Mouse (Mus musculus) C2C12 (cell line): ENCODE measurements at regions not wholly inside any gene's neighbourhood (a gene's known extent, or its start where the extent isn't known, plus 50 kb on each side); places are given as distances from the start of the nearest gene placed in this dataset.

ENCODE experiments used
- CTCF ChIP-seq: IDR thresholded peaks from one replicate; pipeline ENCODE4 v1.5.1; 2011; ENCODE audit not compliant: control insufficient read depth, insufficient read depth, insufficient read length
- FOSL1 ChIP-seq: IDR thresholded peaks from one replicate; pipeline ENCODE4 v1.8.0; 2011; ENCODE audit warnings: mild to moderate bottlenecking, low read length; ENCODE audit not compliant: poor library complexity, insufficient read depth, severe bottlenecking

- TF ChIP-seq CTCF (no peak), FOSL1 (no peak)
Measured at GRCm38 (mm10) chr14:74521669-74522068, 119.0 kb upstream of the Htr2a start.
